Mouse (Mus musculus) liver, embryonic 14.5 days (tissue): ENCODE results near the gene Parp11. TPM values are rescaled to one million over a fixed set of nuclear protein-coding genes. Genes with fewer than 3 reads are reported as not detected.
A peak's percentile ranks its signal among the peaks of the same experiment; 100 is the strongest.

Source experiments
- ATAC-seq: fragments of 200-750 bp; cut with Nextera tagmentation; 2 replicates; pipeline ENCODE4 v1.8.0; 2017; ENCODE audit warnings: moderate number of reproducible peaks, mild to moderate bottlenecking, moderate library complexity; ENCODE audit not compliant: insufficient read depth
- DNase-seq, 3 experiments: peaks; one replicate each; pipeline ENCODE4 v3.0.0-alpha.2; 2012 to 2013; ENCODE audit warnings: low read depth in 3 of 3, low spot score in 3 of 3
- H3K27ac ChIP-seq: fragments of 300-500 bp; sonication (generic); 2 replicates; pipeline ENCODE4 v1.5.1; 2014; ENCODE audit warnings: moderate library complexity, mild to moderate bottlenecking, control low read depth, inconsistent platforms
- H3K27me3 ChIP-seq: fragments of 300-500 bp; sonication (generic); 2 replicates; pipeline ENCODE4 v1.6.1; 2014; ENCODE audit warnings: mild to moderate bottlenecking, low read length, moderate library complexity; ENCODE audit not compliant: control insufficient read depth, insufficient read depth
- H3K36me3 ChIP-seq: fragments of 300-500 bp; sonication (generic); replicated peaks from 2 replicates; pipeline ENCODE4 v1.6.1; 2014; ENCODE audit warnings: low read depth; ENCODE audit not compliant: control insufficient read depth, insufficient read depth
- H3K4me1 ChIP-seq, 2 experiments: fragments of 200-500 bp in 1 of 2; fragments of 300-500 bp in 1 of 2; sonication (generic) in 1 of 2; replicated peaks; 2 replicates each; pipeline ENCODE4 v1.6.1; 2012 to 2014; ENCODE audit warnings: antibody characterized with exemption in 1 of 2, inconsistent platforms in 1 of 2, low read length in 1 of 2; ENCODE audit not compliant: control insufficient read depth in 2 of 2, insufficient read depth in 2 of 2
- H3K4me2 ChIP-seq: fragments of 300-500 bp; sonication (generic); 2 replicates; pipeline ENCODE4 v1.6.1; 2014; ENCODE audit warnings: low read depth, mild to moderate bottlenecking, control low read depth, moderate library complexity
- H3K4me3 ChIP-seq, 2 experiments: fragments of 200-500 bp in 1 of 2; fragments of 300-500 bp in 1 of 2; sonication (generic) in 1 of 2; 2 replicates each; pipeline ENCODE4 v1.5.1; 2012 to 2014; ENCODE audit warnings: low read depth in 2 of 2, low read length in 2 of 2, mild to moderate bottlenecking in 2 of 2, control low read depth in 1 of 2, inconsistent platforms in 1 of 2, moderate library complexity in 1 of 2; ENCODE audit not compliant: insufficient read depth in 1 of 2
- H3K9ac ChIP-seq: fragments of 300-500 bp; sonication (generic); replicated peaks from 2 replicates; pipeline ENCODE4 v1.6.1; 2014; ENCODE audit warnings: mild to moderate bottlenecking, control low read depth, moderate library complexity
- H3K9me3 ChIP-seq: fragments of 300-500 bp; sonication (generic); 2 replicates; pipeline ENCODE4 v1.6.1; 2016; ENCODE audit warnings: low read length, mixed read lengths; ENCODE audit not compliant: control insufficient read depth
- CTCF ChIP-seq: IDR thresholded peaks from 2 replicates; pipeline ENCODE4 v1.5.1; 2016; ENCODE audit warnings: antibody characterized with exemption, low read depth, control low read depth
- EP300 ChIP-seq: IDR thresholded peaks from 2 replicates; pipeline ENCODE4 v1.6.1; 2016; ENCODE audit warnings: antibody characterized with exemption, low read depth
- WGBS: fragments of 180-500 bp; shearing (Covaris S2); extraction: QIAGEN DNeasy Blood & Tissue Kit; methylation state at CpG from one replicate; pipeline ENCODE4 v1.1.7; 2014; ENCODE audit not compliant: insufficient replicate concordance; 5-methylcytosine and 5-hydroxymethylcytosine counted together
- polyA plus RNA-seq, 2 experiments: library from polyadenylated mRNA; depleted of rRNA in 1 of 2; stranded (reverse) in 1 of 2; unstranded in 1 of 2; fragments of >200 nt; fragmentation: Nextera tagmentation in 1 of 2; extraction: Ambion mirVana in 1 of 2; gene quantifications; 2 replicates each; pipeline versions ENCODE4 v1.2.1 to v1.2.3; 2012 to 2014

The Parp11 gene
- polyA plus RNA-seq, 2 experiments, result 5.0 to 5.7 TPM

DNA sequence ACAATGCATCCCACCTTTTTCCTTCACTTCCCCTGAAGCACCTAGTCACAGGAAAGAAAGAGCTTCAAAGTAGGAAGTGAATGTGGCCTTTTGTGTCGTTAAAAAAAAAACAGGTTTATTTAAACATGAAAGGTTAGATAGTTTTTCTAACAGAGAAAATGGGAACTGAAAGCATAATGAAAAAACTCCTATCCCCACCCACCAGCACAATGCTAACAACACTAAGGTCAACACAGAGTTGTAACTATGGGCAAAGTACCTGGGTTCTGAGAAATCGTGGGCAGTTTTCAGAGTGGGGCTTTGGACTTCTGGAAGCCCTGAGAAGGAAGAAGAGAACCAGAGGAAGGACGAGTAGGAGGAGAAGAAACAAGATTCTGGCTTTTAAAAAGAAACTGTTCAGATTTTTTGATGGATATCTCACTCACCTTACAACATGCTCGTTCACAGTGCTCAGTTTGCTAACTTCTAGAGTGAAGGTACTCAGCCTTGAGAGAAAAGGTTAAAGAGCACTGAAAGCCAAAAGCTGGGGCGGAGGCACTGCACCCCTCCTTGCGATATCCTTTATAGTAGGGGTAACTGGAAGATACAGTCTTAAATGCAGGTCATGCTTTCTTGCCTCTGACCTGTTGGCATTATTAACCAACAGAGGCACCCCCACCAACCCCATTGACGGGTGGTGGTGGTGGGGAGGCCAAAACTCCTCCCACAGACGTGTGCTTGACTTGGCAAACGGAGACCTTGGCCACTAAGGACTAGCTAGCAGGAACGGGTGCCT, 1.2 kb downstream of the Parp11 start:
- Histone ChIP-seq H3K4me3 (no peak overlapping the region), H3K4me1 (peaks cover 13 to 15% of the 10 kb centered on the region in 2 experiments), H3K9me3 (no peaks in the 10 kb centered on the region), H3K27ac (no peak overlapping the region), H3K27me3 (peaks cover 4% of the 10 kb centered on the region), H3K36me3 (no peaks in the 10 kb centered on the region), H3K4me2 (no peak overlapping the region), H3K9ac (no peak overlapping the region)
- TF ChIP-seq EP300 (no peak), CTCF (no peak)
- no peak for ATAC-seq
- 44% methylated on average over 10 of the region's 10 CpGs for WGBS
- no peak for DNase-seq

DNA sequence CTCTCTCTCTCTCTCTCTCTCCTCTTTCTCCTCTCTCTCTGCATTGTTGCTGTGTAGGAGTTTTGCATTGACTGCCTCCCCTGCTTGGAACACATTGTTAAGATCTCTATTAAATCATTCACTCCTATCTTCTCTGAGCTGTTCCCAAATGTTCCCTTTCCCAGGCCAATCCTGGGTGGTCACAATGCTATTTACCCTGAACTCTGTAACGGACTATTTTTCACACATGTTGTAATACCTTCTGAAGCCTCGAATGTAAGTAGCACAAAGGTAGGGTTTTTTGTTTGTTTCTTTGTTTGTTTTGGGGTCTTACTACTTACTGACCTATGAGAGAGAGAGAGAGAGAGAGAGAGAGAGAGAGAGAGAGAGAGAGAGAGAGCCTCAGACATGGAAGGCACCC, 2.2 kb downstream of the Parp11 start:
- H3K4me3 ChIP-seq, result no peak overlapping the region
- H3K4me1 ChIP-seq, result peaks cover 14 to 16% of the 10 kb centered on the region in 2 experiments
- H3K27ac ChIP-seq, result no peak overlapping the region
- no peaks in the 10 kb centered on the region for H3K36me3 ChIP-seq
- no peaks in the 10 kb centered on the region for H3K9me3 ChIP-seq
- no peak overlapping the region for H3K4me2 ChIP-seq
- ATAC-seq (no peak), DNase-seq (no peak)
- no peak overlapping the region for H3K9ac ChIP-seq
- no peak for TF ChIP-seq CTCF
- no peak for TF ChIP-seq EP300
- WGBS, result 53% methylated on average over 2 of the region's 2 CpGs
- peaks cover 4% of the 10 kb centered on the region for H3K27me3 ChIP-seq

DNA sequence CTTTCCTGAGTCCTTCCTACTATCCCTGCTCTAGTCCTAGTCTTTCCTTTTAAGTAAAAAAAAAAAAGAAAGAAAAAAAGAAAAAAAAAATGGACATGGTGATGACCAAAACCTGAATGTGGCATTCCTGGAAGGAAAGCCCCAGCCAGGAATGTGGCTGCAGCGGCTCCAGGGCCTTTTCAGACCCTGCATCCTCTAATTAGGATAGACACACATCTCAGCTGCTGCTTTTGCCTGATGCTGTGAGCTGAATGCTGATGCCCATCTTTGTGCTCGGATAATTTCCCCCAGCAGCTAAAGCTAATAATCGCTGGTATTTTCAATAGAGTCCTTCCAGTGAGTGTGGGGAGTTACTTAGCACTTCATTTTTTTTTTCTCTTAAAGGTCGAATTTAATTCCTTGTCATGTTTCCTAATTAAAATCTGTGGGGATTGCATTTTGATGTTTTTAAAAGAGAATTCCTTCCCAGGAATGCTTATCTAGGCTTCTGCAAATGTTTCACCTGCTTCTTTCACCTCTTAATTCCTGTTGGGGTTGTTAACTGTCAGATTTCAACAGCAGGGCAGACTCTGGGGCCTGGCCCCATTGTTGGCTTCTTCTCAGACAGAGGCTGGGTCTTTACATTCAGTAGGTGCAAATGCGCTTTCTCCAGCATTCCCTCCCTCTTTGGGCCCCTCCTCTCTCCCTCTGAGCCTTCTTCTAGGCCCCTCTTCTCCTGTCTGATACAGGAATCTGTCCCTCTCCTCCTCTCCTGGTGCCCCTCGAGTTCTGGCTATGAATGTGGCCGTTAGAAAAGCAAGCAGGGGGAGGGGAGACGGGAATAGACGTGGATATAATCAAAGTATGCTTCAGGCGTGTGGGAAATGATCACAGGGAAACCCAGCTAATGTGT, 3.1 kb downstream of the Parp11 start:
- no peak overlapping the region for H3K4me2 ChIP-seq
- H3K36me3 ChIP-seq, result no peaks in the 10 kb centered on the region
- ATAC-seq (no peak), DNase-seq (no peak)
- peaks cover 4% of the 10 kb centered on the region for H3K27me3 ChIP-seq
- H3K4me1 ChIP-seq, result peaks cover 11 to 17% of the 10 kb centered on the region in 2 experiments
- H3K9ac ChIP-seq, result no peak overlapping the region
- 35% methylated on average over 10 of the region's 10 CpGs for WGBS
- H3K27ac ChIP-seq, result no peak overlapping the region
- no peaks in the 10 kb centered on the region for H3K9me3 ChIP-seq
- no peak overlapping the region for H3K4me3 ChIP-seq
- TF ChIP-seq EP300 (no peak), CTCF (no peak)

DNA sequence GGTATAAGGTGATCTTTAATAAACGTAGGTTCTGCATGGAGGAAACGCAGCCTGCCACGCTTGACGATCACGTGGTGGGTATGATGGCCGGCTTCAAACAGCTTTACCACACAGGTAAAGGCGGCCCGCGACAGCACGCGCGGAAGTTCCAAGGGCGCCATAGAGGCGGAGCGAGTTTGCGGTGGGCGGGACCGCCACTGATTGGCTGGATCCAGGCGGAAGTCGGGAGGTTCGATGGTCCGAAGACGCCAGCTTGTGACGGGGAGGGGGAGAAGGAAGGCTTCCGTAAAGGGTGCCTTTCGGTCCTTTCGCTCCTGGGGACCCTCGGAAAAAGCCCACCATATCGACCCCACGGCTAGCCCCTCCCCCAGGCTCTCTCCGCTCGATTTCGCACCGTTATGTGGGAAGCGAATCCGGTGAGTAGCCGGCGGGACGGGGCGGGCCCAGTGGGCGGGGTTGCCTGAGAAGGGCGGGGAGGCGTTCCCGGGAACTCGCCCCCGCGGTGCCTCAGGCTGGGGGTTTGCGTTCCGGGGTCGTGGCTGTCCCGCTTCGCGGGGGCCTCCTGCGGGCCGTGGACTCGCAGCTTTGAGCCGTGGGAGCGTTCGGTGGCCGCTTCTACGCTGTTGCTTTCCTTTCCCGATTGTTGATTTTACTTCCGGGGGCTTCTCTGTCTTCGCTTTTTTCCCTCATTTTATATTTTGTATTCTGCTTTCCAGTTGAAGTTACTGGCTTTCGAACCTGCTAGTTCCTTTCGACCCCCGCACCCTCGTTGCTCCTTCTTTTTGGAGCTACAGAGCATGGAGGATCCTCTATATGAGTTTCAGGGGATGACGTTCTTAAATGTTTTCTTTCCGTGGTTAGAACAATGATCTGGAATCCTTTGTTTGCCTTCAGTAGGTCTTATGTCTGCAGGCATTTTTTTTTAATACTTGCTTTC, 7.0 kb downstream of the Parp11 start:
- Histone ChIP-seq H3K9ac (peak overlapping the region; percentile 71), H3K9me3 (no peaks in the 10 kb centered on the region), H3K27ac (no peak overlapping the region; the same call in 1 of the 2 replicates), H3K27me3 (peaks cover 4% of the 10 kb centered on the region), H3K4me3 (peak overlapping the region; percentile 75 to 94), H3K4me2 (peak overlapping the region; percentile 69), H3K4me1 (peaks cover 8 to 12% of the 10 kb centered on the region in 2 experiments), H3K36me3 (no peaks in the 10 kb centered on the region)
- ATAC-seq (peak; percentile 98), DNase-seq (peak; percentile 73 to 80 (median 79))
- TF ChIP-seq EP300, result no peak
- WGBS, result under 1% methylated on average over 70 of the region's 70 CpGs
